9 mouse cellular contexts compared by ENCODE assay signal in genomic region chr3:35225774-35226365, GRCm38 (mm10).
DNase-seq lines count a peak whose midpoint lies in the region; ATAC-seq lines count a peak whose summit lies in the region.
"Had no signal": no experiment of that assay in that cellular context is flagged by ENCODE, and none has a peak within 500 bp of the region (broad histone marks: within the 10 kb centered on the region; RNA-seq: fewer than 3 reads in every experiment).

No protein-coding gene starts in this region.

- no peak overlapping the region for H3K9ac ChIP-seq in heart, embryonic 16.5 days (ENCODE audit: low read length)
- H3K9ac ChIP-seq in neural tube, embryonic 12.5 days = no peak overlapping the region
- H3K9ac ChIP-seq in limb, embryonic 15.5 days = no peak overlapping the region
- H3K9ac ChIP-seq: midbrain, embryonic 12.5 days had no signal

- ATAC-seq in heart, embryonic 16.5 days (replicated peaks; ENCODE audit: extremely low read depth, insufficient read depth, low FRiP score) = no peak
- no peak for ATAC-seq in neural tube, embryonic 12.5 days (ENCODE audit: low FRiP score, low read depth)
- no peak for ATAC-seq in limb, embryonic 15.5 days (ENCODE audit: insufficient number of reproducible peaks, low FRiP score, low TSS enrichment, low read depth)
- ATAC-seq: CD4-positive, CD25-positive, alpha-beta regulatory T cell, adult 4 months had no signal

- H3K36me3 ChIP-seq in heart, embryonic 16.5 days (ENCODE audit: control insufficient read depth, insufficient read depth) = no peaks in the 10 kb centered on the region
- H3K36me3 ChIP-seq in heart, embryonic 10.5 days = no peaks in the 10 kb centered on the region
- no peaks in the 10 kb centered on the region for H3K36me3 ChIP-seq in neural tube, embryonic 12.5 days
- no peaks in the 10 kb centered on the region for H3K36me3 ChIP-seq in limb, embryonic 15.5 days
- H3K36me3 ChIP-seq: midbrain, embryonic 12.5 days had no signal

- no peaks in the 10 kb centered on the region for H3K9me3 ChIP-seq in heart, embryonic 16.5 days (replicated peaks; ENCODE audit: control insufficient read depth, low read length)
- no peaks in the 10 kb centered on the region; the same call in 1 of the 2 replicates for H3K9me3 ChIP-seq in heart, embryonic 10.5 days
- H3K9me3 ChIP-seq in neural tube, embryonic 12.5 days = no peaks in the 10 kb centered on the region
- no peaks in the 10 kb centered on the region for H3K9me3 ChIP-seq in limb, embryonic 15.5 days
- H3K9me3 ChIP-seq: midbrain, embryonic 12.5 days had no signal

- no peaks in the 10 kb centered on the region for H3K27me3 ChIP-seq in heart, embryonic 16.5 days (ENCODE audit: control insufficient read depth, insufficient read depth, low read length)
- peaks cover 5% of the 10 kb centered on the region for H3K27me3 ChIP-seq in heart, embryonic 10.5 days (ENCODE audit: insufficient read depth, poor library complexity, severe bottlenecking)
- H3K27me3 ChIP-seq in neural tube, embryonic 12.5 days (replicated peaks) = peaks cover 5% of the 10 kb centered on the region; the same call in 1 of the 2 replicates
- no peaks in the 10 kb centered on the region for H3K27me3 ChIP-seq in limb, embryonic 15.5 days

- DNase-seq in heart, embryonic 10.5 days (ENCODE audit: low spot score) = no peak
- no peak for DNase-seq in neural tube, embryonic 10.5 days (ENCODE audit: extremely low spot score, low spot score)
- DNase-seq in cerebellum, adult 11 months = no peak
- DNase-seq in urinary bladder, postnatal 10 days (ENCODE audit: low spot score) = no peak

- peak overlapping the region; percentile 40; the same call in 1 of the 2 replicates for H3K4me2 ChIP-seq in heart, embryonic 16.5 days (ENCODE audit: low read depth, low read length)
- H3K4me2 ChIP-seq in neural tube, embryonic 12.5 days (replicated peaks) = peak overlapping the region; percentile 45
- H3K4me2 ChIP-seq in limb, embryonic 15.5 days = peak overlapping the region; percentile 38; the same call in 1 of the 2 replicates

- H3K4me1 ChIP-seq in heart, embryonic 16.5 days (ENCODE audit: control insufficient read depth, insufficient read depth, low read length) = no peaks in the 10 kb centered on the region
- H3K4me1 ChIP-seq in heart, embryonic 10.5 days = no peaks in the 10 kb centered on the region
- peaks cover 10% of the 10 kb centered on the region for H3K4me1 ChIP-seq in neural tube, embryonic 12.5 days
- no peaks in the 10 kb centered on the region for H3K4me1 ChIP-seq in limb, embryonic 15.5 days

- H3K4me3 ChIP-seq in heart, embryonic 16.5 days (ENCODE audit: low read length) = no peak overlapping the region
- no peak overlapping the region for H3K4me3 ChIP-seq in heart, embryonic 10.5 days
- no peak overlapping the region for H3K4me3 ChIP-seq in neural tube, embryonic 12.5 days
- H3K4me3 ChIP-seq in limb, embryonic 15.5 days = no peak overlapping the region
- H3K4me3 ChIP-seq: midbrain, embryonic 12.5 days had no signal

- H3K27ac ChIP-seq in heart, embryonic 16.5 days (ENCODE audit: low read length) = no peak overlapping the region
- H3K27ac ChIP-seq in heart, embryonic 10.5 days = no peak overlapping the region
- H3K27ac ChIP-seq in neural tube, embryonic 12.5 days = no peak overlapping the region
- H3K27ac ChIP-seq in limb, embryonic 15.5 days = no peak overlapping the region

- WGBS in heart, embryonic 16.5 days = 69% methylated on average over 3 of the region's 3 CpGs
- WGBS in heart, embryonic 10.5 days = 69% methylated on average over 3 of the region's 3 CpGs
- WGBS in neural tube, embryonic 12.5 days = 42% methylated on average over 3 of the region's 3 CpGs
- WGBS in limb, embryonic 15.5 days = 29% methylated on average over 3 of the region's 3 CpGs
